Mouse (Mus musculus) urinary bladder, adult 2 months (tissue): ENCODE measurements around the gene Orai2. TPM values are rescaled to one million over a fixed set of nuclear protein-coding genes. Genes with fewer than 3 reads are reported as not detected.
"Not testable (repeated sequence)": the region's sequence is repeated elsewhere in the genome, so short reads cannot be mapped to it uniquely, and the experiment has no call there.

Experiments
- DNase-seq: peaks from one replicate; pipeline ENCODE4 v3.0.0; 2022; ENCODE audit warnings: low spot score
- polyA plus RNA-seq: library from polyadenylated mRNA; depleted of rRNA; stranded (reverse); fragments of >200 nt; gene quantifications from 2 replicates; pipeline ENCODE4 v1.2.3, GENCODE M21; 2012; rRNA removed

The Orai2 gene
- polyA plus RNA-seq, 1 experiment, result 10.8 TPM

DNA sequence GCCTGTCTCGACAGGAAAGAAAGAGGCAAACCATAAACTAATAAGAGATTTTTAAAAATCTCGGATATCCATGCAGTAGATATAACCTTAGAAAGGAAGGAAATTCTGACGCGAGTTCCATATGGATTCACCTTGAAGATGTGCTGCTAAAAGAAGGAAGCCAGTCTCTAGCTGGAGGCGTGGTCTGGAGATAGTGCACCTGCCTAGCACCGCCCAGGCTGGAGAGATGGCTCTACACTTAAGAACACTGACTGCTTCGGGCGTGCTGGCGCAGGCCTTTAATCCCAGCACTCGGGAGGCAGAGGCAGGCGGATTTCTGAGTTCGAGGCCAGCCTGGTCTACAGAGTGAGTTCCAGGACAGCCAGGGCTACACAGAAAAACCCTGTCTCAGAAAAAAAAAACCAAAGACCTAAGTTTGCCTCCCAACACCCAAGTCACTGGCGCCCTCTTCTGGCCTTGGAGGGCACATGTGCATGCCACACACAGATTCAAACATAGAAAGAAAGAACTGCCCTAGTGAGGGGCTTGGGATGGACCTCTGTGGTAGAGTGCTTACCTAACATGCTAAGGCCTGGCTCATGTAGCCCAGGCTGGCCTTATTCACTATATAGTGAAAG, 32.7 kb downstream of the Orai2 start:
- no peak for DNase-seq

DNA sequence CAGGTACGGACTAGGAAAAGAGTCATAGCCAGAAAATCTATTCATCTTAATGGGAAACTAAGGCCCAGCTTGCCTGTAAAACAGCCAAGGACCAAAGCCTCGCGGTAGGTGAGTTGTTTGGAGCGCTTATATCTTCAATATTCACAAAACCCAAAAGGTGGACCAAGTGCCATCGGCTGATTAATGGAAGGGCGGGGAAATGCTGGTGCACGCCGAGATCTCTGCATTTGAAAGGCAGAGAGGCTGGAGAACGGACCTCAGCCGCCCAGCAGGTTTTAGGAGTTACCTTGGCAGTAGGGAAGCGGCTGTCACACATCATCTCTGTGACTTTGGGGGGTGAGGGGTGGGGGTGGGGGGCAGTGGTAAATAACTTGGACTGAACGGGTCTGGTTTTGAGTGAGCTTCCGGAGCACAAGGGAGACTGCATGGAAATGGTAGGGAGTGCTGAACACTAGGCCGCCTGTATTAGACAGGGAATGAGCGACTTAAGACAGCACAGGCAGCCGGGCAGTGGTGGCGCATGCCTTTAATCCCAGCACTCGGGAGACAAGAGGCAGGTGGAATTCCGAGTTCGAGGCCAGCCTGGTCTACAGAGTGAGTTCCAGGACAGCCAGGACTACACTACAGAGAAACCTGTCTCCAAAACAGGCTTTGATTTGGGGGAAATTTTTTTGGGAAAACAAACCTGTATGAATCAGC, 34.1 kb downstream of the Orai2 start:
- no peak for DNase-seq

DNA sequence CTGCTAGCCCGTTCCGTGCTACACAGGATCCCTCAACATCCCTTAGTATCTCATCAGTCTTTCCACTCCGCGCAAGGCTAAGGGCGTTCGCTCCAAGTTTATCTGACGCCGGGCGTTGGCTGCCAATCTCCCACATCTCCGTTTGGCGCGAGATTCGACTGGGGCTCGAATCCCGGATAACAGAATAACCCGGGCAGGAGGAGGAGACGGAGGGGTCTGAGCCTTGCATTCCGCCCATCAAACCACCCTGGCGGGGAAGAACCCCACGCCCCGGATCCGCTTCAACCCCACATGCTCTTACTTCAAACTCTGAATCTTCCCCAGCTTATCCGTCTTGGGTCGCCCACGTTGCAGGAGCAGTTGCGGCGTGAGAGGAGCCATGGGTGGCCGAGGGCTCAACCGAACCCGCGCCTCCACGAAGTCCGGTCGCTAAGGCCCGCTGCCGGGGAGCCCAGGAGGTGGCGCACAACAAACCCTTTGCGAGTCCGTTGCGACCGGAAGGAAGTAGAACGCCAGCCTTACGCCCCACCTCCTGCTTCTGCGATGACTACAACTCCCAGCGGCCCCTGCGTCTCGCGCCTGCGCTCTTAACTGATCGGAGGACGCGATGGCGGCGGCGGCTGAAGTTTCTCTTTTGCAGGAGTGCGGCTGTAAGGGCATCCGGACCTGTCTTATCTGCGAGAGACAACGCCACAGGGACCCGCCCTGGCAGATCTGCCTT, 34.8 kb downstream of the Orai2 start, which contains the start of the genes Lrwd1 and Alkbh4:
Lrwd1 (minus strand) TSS at position 504 of the 721 bp plus-strand sequence.
Alkbh4 (plus strand) TSS at position 576 of the 721 bp plus-strand sequence.
- peak; percentile 87 for DNase-seq

DNA sequence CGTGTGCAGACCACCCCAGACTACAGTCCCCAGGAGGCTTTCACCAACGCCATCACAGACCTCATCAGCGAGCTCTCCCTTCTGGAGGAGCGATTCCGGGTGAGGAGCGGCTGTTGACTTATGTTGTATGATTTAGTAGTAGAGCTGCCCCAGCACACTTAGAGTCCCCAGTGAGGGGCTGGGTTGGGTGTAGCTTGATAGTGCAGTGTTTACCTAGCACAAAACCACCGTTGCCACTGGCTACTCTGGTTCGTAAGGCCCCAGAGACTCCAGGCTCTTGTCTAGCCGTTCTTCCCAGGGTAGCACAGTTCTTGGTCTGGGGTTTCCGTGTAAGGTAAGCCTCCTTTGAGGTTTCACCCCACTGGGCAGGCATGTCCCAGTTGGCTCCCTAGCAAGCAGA, 48.3 kb downstream of the Orai2 start:
- no peak for DNase-seq

DNA sequence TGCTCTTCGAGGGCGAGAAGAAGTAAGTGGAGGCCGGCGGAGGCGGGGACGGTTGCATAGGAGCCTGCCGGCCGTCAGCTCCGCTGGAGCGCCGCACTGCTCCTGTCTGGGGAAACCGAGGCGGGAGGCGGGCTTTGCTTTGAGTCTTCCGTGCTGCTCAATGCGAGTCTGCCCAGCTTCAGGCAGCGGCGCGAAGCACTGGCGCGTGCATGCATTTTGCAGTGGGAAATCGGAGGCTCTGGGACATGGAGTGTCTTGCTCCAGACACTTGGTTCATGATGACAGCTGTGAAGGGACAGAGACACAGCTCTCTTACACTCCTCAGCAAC, 53.8 kb downstream of the Orai2 start:
- no peak for DNase-seq

DNA sequence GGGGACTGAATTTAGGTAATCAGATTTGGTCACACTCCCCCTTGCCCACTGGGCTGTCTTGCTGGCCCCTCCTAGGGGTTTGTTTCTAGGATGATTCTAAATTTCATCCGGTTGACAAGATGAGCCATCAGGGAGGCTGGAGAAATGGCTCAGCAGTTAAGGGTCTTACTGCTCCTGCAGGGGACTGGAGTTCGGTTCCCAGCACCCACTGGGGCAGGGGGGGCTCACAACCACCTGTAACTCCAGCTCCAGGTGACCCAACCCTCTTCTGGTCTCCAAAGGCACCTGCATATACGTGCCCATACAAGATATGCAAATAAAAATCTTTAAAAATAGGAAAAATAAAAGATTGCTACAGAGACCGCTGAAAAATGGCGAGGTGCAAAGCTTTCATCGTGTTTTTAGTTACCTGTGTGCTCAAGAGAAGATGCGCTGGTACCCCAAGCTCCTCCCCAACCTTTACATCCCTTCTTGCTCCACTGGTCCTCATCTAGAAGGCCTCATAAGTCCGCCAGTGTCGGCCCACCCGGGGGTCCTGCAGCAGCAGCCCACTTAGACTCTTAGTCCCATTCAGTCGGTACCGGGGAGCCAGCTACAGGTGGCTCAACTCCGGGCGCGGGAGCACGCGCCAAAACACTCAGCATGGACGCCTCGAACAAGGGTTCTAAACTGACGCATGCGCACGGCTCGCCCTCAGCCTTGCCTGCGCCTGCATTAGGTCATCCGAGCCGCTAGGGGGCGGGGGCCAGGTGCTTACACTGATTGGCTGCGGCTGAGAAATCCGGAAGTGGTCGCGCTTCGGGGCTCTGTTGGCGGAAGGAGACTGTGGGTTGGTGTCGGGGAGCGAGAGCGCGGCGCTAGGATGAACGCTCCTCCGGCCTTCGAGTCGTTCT, 54.4 kb downstream of the Orai2 start, which contains the start of gene Polr2j:
Polr2j (plus strand) TSS at position 741 of the 893 bp plus-strand sequence.
- peak; percentile 94 for DNase-seq

DNA sequence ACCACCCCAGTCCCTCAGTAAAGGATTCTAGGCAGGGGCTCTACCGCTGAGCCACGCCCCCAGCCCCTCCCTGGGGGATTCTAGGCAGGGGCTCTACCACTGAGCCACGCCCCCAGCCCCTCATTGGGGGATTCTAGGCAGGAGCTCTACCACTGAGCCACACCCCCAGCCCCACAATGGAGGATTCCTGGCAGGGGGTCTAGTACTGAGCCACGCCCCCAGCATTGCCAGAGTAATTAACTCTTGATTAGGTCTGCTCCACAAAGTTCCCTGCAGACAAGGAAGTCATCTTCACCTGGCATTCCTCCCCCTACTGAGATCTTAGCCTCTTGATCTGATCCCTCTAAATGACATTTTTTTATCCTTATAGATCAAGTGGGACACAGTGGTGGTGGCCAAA, 57.0 kb downstream of the Orai2 start:
- DNase-seq, result not testable (repeated sequence)

DNA sequence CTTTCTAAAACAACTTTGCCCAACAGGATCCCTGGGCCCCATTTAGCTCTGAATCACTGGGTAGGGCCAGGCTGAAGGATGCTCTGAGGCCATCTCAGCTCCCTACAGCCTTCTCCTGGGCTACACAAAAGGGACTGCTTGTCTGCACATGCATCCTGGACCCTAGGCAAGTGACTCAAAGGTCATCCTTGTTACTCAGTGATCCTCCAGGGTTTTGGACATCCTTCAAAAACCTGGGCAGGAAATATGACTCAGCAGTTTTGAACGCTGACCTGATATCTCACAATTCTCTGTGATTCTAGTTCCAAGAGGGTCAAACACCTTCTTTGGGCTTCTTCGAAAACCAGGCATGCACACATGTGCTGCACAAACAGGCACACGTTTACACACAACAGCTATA, 61.5 kb downstream of the Orai2 start:
- no peak for DNase-seq

DNA sequence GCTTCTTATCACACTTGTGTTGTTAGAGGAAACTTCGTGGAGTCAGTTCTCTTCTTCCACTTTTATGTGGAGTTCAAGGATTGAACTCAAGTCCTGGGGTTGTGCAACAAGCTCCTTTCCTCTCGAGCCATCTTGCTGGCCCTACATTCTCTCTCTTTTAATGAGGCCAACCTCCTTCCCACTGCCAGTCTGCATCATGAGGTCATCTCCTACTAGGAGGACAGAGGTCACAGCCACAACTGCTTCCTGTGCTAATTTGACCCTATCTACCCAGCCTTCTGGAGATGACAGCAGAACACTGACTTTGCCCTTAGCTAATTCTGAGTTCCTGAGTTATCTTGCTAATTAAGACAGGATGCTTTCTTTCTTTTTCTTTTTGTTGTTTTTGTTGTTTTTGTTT, 62.0 kb downstream of the Orai2 start:
- DNase-seq, result no peak

DNA sequence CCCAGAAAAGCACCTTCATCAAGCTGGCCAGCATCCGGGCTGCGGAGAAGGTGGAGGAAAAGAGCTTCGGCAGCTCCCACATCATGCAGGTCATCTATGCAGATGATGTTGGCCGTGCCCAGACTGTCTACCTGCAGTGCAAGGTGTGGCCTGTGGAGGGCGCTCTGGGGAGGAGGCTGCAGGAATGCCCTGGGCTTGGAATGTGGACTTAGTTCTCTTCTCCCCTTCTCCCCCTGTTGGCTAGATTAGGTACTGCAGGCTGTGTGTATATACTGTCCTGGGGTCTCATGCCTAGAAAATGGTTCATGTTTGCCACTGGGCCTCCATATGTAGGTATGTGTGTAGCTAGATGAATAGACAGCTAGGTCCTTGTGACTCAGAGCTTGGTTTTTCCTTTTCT, 66.0 kb downstream of the Orai2 start:
- no peak for DNase-seq

DNA sequence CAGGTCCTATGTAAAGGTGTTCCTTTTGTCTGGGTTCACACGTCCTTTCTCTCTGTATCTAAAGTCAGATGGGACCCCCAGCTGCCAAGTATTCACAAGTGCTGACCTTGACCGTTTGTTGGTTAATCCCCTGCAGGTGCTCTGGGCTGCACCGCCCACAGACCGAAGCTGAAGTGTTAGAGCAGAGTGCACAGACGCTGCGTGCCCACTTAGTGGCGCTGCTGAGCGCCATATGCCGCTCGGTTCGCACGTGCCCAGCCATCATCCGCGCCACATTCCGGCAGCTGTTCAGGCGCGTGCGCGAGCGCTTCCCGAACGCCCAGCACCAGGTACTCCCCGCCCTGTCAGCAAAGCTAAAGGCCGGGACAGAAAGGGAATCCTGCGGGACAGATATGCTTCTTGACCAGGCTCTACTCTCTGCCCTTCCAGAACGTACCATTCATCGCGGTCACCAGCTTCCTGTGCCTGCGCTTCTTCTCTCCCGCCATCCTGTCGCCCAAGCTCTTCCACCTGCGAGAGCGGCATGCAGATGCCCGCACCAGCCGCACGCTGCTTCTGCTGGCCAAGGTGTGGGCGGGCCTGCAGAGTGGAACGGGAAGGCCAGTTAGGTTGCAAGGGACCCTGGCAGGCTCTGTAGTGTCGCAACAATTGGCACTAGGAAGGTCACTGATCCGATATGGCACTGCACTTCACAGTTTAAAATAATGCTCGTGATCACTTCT, 68.3 kb downstream of the Orai2 start:
- DNase-seq, result peak; percentile 54

DNA sequence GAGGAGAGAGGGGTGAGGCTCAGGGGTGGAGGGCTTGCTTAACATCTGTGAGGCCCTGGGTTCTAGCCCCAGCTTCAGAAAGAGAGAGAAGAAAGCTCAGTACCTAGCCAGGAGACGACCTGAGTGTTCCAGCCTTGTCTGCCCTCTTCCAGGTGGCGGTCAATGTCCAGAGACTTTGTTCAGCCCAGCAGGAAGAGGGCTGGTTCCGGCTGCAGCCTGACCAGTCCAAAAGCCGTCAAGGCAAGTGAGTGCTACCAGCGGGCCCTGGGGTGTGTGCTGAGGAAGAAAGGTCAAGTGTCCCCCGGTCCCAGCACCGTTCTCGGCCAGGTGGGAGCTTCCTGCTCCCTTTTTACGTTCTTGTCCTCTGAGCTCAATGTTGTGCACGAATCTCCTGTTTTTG, 72.0 kb downstream of the Orai2 start:
- no peak for DNase-seq

Other genes starting within 250 kb of the Orai2 start
- gene Ywhag, start 236.1 kb downstream of the Orai2 start, polyA plus RNA-seq, result 54.0 and 76.6 TPM in 2 replicates
- 3.4 and 4.2 TPM in 2 replicates for gene Ssc4d, start 196.2 kb downstream of the Orai2 start, polyA plus RNA-seq
- not detected in 2 replicates for gene Zp3, start 190.6 kb downstream of the Orai2 start, polyA plus RNA-seq
- gene Dtx2, start 175.9 kb downstream of the Orai2 start, polyA plus RNA-seq, result 16.8 and 17.3 TPM in 2 replicates
- gene Upk3b, start 132.2 kb downstream of the Orai2 start, polyA plus RNA-seq, result 113 and 152 TPM in 2 replicates
- 4.5 and 6.1 TPM in 2 replicates for gene Upk3bl, start 116.2 kb downstream of the Orai2 start, polyA plus RNA-seq
- 10.6 and 16.6 TPM in 2 replicates for gene Rasa4, start 86.8 kb downstream of the Orai2 start, polyA plus RNA-seq
- gene Polr2j, start 54.1 kb downstream of the Orai2 start, polyA plus RNA-seq, result 104 and 141 TPM in 2 replicates
- 20.5 and 22.6 TPM in 2 replicates for gene Lrwd1, start 34.6 kb downstream of the Orai2 start, polyA plus RNA-seq
- gene Alkbh4, start 34.6 kb downstream of the Orai2 start, polyA plus RNA-seq, result 11.2 and 11.3 TPM in 2 replicates
- gene Prkrip1, start 28.2 kb upstream of the Orai2 start, polyA plus RNA-seq, result 20.8 and 23.3 TPM in 2 replicates
- 1.8 and 2.2 TPM in 2 replicates for gene Sh2b2, start 75.8 kb upstream of the Orai2 start, polyA plus RNA-seq